Mouse (Mus musculus) embryonic facial prominence, embryonic 10.5 days (tissue): ENCODE measurements around the gene Fanci. TPM values are rescaled to one million over a fixed set of nuclear protein-coding genes. Genes with fewer than 3 reads are reported as not detected.

ENCODE experiments used
- DNase-seq: peaks from one replicate; pipeline ENCODE4 v3.0.0-alpha.2; 2017; ENCODE audit warnings: low spot score
- H3K27ac ChIP-seq: fragments of 300-500 bp; sonication (generic); replicated peaks from 2 replicates; pipeline ENCODE4 v1.5.1; 2016; ENCODE audit warnings: mild to moderate bottlenecking
- H3K27me3 ChIP-seq: fragments of 300-500 bp; sonication (generic); replicated peaks from 2 replicates; pipeline ENCODE4 v1.6.1; 2016; ENCODE audit warnings: low read depth, mild to moderate bottlenecking; ENCODE audit not compliant: poor library complexity, severe bottlenecking
- H3K36me3 ChIP-seq: fragments of 300-500 bp; sonication (generic); replicated peaks from 2 replicates; pipeline ENCODE4 v1.6.1; 2016; ENCODE audit warnings: mild to moderate bottlenecking, moderate library complexity
- H3K4me1 ChIP-seq: fragments of 300-500 bp; sonication (generic); 2 replicates; pipeline ENCODE4 v1.6.1; 2016
- H3K4me3 ChIP-seq: fragments of 300-500 bp; sonication (generic); 2 replicates; pipeline ENCODE4 v1.5.1; 2016; ENCODE audit warnings: mild to moderate bottlenecking, moderate library complexity
- H3K9me3 ChIP-seq: fragments of 300-500 bp; sonication (generic); 2 replicates; pipeline ENCODE4 v1.6.1; 2016; ENCODE audit warnings: mild to moderate bottlenecking
- WGBS: fragments of 180-500 bp; shearing (Covaris S2); methylation state at CpG from one replicate; pipeline ENCODE4 v1.1.7; 2016; 5-methylcytosine and 5-hydroxymethylcytosine counted together
- polyA plus RNA-seq: library from polyadenylated mRNA; unstranded; fragments of >200 nt; fragmentation: Nextera tagmentation; extraction: Ambion mirVana; gene quantifications from 2 replicates; pipeline ENCODE4 v1.2.1, GENCODE M21; 2016

The Fanci gene
- polyA plus RNA-seq, 1 experiment from 2014 or later = 20.0 TPM

- Histone ChIP-seq H3K27me3 (no peaks in the 10 kb centered on the region), H3K9me3 (no peaks in the 10 kb centered on the region), H3K4me1 (peaks cover 21% of the 10 kb centered on the region), H3K27ac (peak overlapping the region; percentile 35; the same call in 1 of the 2 replicates), H3K36me3 (peaks cover 43% of the 10 kb centered on the region), H3K4me3 (no peak overlapping the region)
- 80% methylated on average over 8 of the region's 8 CpGs for WGBS
- DNase-seq = no peak
Observed at GRCm38 (mm10) chr7:79363370-79364043, 28.2 kb upstream of the Fanci start.

- no peak for DNase-seq
- 89% methylated on average over 5 of the region's 5 CpGs for whole genome bisulfite sequencing
- Histone ChIP-seq H3K4me1 (peaks cover 4% of the 10 kb centered on the region; the same call in 1 of the 2 replicates), H3K36me3 (0 out of 2 replicates have a peak, but pooled peaks cover 8% of the 10 kb centered on the region), H3K4me3 (no peak overlapping the region), H3K27me3 (no peaks in the 10 kb centered on the region), H3K27ac (no peak overlapping the region), H3K9me3 (no peaks in the 10 kb centered on the region)
Observed at GRCm38 (mm10) chr7:79368664-79369063, 23.1 kb upstream of the Fanci start.

- WGBS = 57% methylated on average over 4 of the region's 4 CpGs
- no peak overlapping the region for H3K27ac ChIP-seq
Observed at GRCm38 (mm10) chr7:79369416-79369815, 22.3 kb upstream of the Fanci start.

GRCm38 (mm10) chr7:79371321-79371879 lies 20.3 kb upstream of the Fanci start:
- H3K4me3 ChIP-seq = no peak overlapping the region
- H3K36me3 ChIP-seq = no peaks in the 10 kb centered on the region
- 50% methylated on average over 10 of the region's 10 CpGs for WGBS
- no peaks in the 10 kb centered on the region for H3K9me3 ChIP-seq
- H3K27me3 ChIP-seq = no peaks in the 10 kb centered on the region
- H3K4me1 ChIP-seq = peaks cover 4% of the 10 kb centered on the region; the same call in 1 of the 2 replicates
- no peak overlapping the region for H3K27ac ChIP-seq
- peak; percentile 84 for DNase-seq

More at GRCm38 (mm10) chr7:79369416-79369815, 22.3 kb upstream of the Fanci start:
- Histone ChIP-seq H3K9me3 (no peaks in the 10 kb centered on the region), H3K36me3 (0 out of 2 replicates have a peak, but pooled peaks cover 8% of the 10 kb centered on the region), H3K27me3 (no peaks in the 10 kb centered on the region), H3K4me1 (peaks cover 4% of the 10 kb centered on the region; the same call in 1 of the 2 replicates), H3K4me3 (no peak overlapping the region)
- DNase-seq = no peak

- H3K4me3 ChIP-seq = no peak overlapping the region
- peaks cover 4% of the 10 kb centered on the region; the same call in 1 of the 2 replicates for H3K4me1 ChIP-seq
- H3K27ac ChIP-seq = no peak overlapping the region
- no peak for DNase-seq
- H3K36me3 ChIP-seq = no peaks in the 10 kb centered on the region
- H3K9me3 ChIP-seq = no peaks in the 10 kb centered on the region
- H3K27me3 ChIP-seq = no peaks in the 10 kb centered on the region
Observed at GRCm38 (mm10) chr7:79374017-79374416, 17.7 kb upstream of the Fanci start.

GRCm38 (mm10) chr7:79375594-79375993 lies 16.1 kb upstream of the Fanci start:
- no peaks in the 10 kb centered on the region for H3K9me3 ChIP-seq
- H3K4me3 ChIP-seq = no peak overlapping the region
- no peaks in the 10 kb centered on the region for H3K27me3 ChIP-seq
- WGBS = 71% methylated on average over 5 of the region's 5 CpGs
- H3K36me3 ChIP-seq = no peaks in the 10 kb centered on the region
- no peak for DNase-seq
- H3K27ac ChIP-seq = 0 out of 2 replicates have a peak overlapping the region, but pooled peaks have one; percentile 40
- no peaks in the 10 kb centered on the region for H3K4me1 ChIP-seq

- Histone ChIP-seq H3K27ac (no peak overlapping the region), H3K4me3 (no peak overlapping the region), H3K9me3 (no peaks in the 10 kb centered on the region), H3K4me1 (no peaks in the 10 kb centered on the region), H3K27me3 (no peaks in the 10 kb centered on the region), H3K36me3 (no peaks in the 10 kb centered on the region)
- WGBS = 88% methylated on average over 10 of the region's 10 CpGs
- no peak for DNase-seq
Observed at GRCm38 (mm10) chr7:79376516-79377275, 15.0 kb upstream of the Fanci start.

GRCm38 (mm10) chr7:79386422-79387133 lies 5.2 kb upstream of the Fanci start, which contains the start of gene Rlbp1:
Rlbp1 (minus strand) TSS chr7:79387048.
- Histone ChIP-seq H3K27me3 (no peaks in the 10 kb centered on the region; the same call in 1 of the 2 replicates), H3K9me3 (no peaks in the 10 kb centered on the region), H3K4me1 (peaks cover 30% of the 10 kb centered on the region), H3K4me3 (no peak within 1 kb of the TSS), H3K36me3 (no peaks in the 10 kb centered on the region), H3K27ac (peak within 1 kb of the TSS; percentile 68)
- 58% methylated on average over 16 of the region's 16 CpGs for WGBS
- no peak for DNase-seq

- Histone ChIP-seq H3K4me1 (peaks cover 32% of the 10 kb centered on the region), H3K36me3 (no peaks in the 10 kb centered on the region), H3K27me3 (no peaks in the 10 kb centered on the region; the same call in 1 of the 2 replicates), H3K9me3 (no peaks in the 10 kb centered on the region), H3K4me3 (no peak overlapping the region), H3K27ac (peak overlapping the region; percentile 61)
- DNase-seq = no peak
- 70% methylated on average over 8 of the region's 8 CpGs for WGBS
Observed at GRCm38 (mm10) chr7:79387140-79387539, 4.6 kb upstream of the Fanci start.

- Histone ChIP-seq H3K4me1 (peaks cover 39% of the 10 kb centered on the region), H3K9me3 (no peaks in the 10 kb centered on the region), H3K27ac (peak overlapping the region; percentile 68), H3K4me3 (no peak overlapping the region), H3K36me3 (no peaks in the 10 kb centered on the region), H3K27me3 (no peaks in the 10 kb centered on the region; the same call in 1 of the 2 replicates)
- DNase-seq = peak; percentile 36
- 38% methylated on average over 7 of the region's 7 CpGs for WGBS
Observed at GRCm38 (mm10) chr7:79387991-79388390, 3.7 kb upstream of the Fanci start.

GRCm38 (mm10) chr7:79388671-79389206 lies 3.0 kb upstream of the Fanci start:
- H3K27ac ChIP-seq = peak overlapping the region; percentile 68
- 49% methylated on average over 7 of the region's 7 CpGs for WGBS

More at GRCm38 (mm10) chr7:79388671-79389206, 3.0 kb upstream of the Fanci start:
- no peaks in the 10 kb centered on the region for H3K36me3 ChIP-seq
- H3K4me3 ChIP-seq = no peak overlapping the region
- H3K4me1 ChIP-seq = peaks cover 40% of the 10 kb centered on the region
- peak; percentile 62 for DNase-seq
- no peaks in the 10 kb centered on the region; the same call in 1 of the 2 replicates for H3K27me3 ChIP-seq
- H3K9me3 ChIP-seq = no peaks in the 10 kb centered on the region
